ENCODE assay signal across 10 mouse cellular contexts in genomic region chr15:97350528-97350927, GRCm38 (mm10).
A peak's percentile ranks its signal among the peaks of the same experiment; 100 is the strongest.
DNase-seq lines count a peak whose midpoint lies in the region; ATAC-seq lines count a peak whose summit lies in the region.
"Had no signal": no experiment of that assay in that cellular context is flagged by ENCODE, and none has a peak within 500 bp of the region (broad histone marks: within the 10 kb centered on the region; RNA-seq: fewer than 3 reads in every experiment).

No protein-coding gene starts in this region.

- H3K27me3 ChIP-seq in embryonic facial prominence, embryonic 14.5 days (replicated peaks; ENCODE audit: control insufficient read depth, insufficient read depth, low read length) = no peaks in the 10 kb centered on the region
- H3K27me3 ChIP-seq in embryonic facial prominence, embryonic 10.5 days (replicated peaks; ENCODE audit: low read depth, poor library complexity, severe bottlenecking) = no peaks in the 10 kb centered on the region
- no peaks in the 10 kb centered on the region for H3K27me3 ChIP-seq in lung, embryonic 16.5 days (ENCODE audit: control insufficient read depth, insufficient read depth, low read depth, low read length)
- H3K27me3 ChIP-seq in stomach, embryonic 14.5 days (ENCODE audit: control insufficient read depth, insufficient read depth, low read length) = no peaks in the 10 kb centered on the region
- H3K27me3 ChIP-seq in forebrain, embryonic 15.5 days = no peaks in the 10 kb centered on the region
- H3K27me3 ChIP-seq: neural tube, embryonic 12.5 days had no signal

- ATAC-seq in embryonic facial prominence, embryonic 14.5 days (ENCODE audit: low read depth) = no peak
- ATAC-seq in lung, embryonic 16.5 days (ENCODE audit: low read depth) = peak; percentile 62
- peak; percentile 79 for ATAC-seq in erythroblast, adult 5-6 weeks (replicated peaks; ENCODE audit: low FRiP score, poor library complexity, severe bottlenecking)
- ATAC-seq in stomach, embryonic 14.5 days (ENCODE audit: insufficient number of reproducible peaks, insufficient read depth, low FRiP score, low read depth) = no peak
- no peak for ATAC-seq in cerebellum, adult (ENCODE audit: insufficient number of reproducible peaks, low FRiP score, low TSS enrichment)
- no peak for ATAC-seq in forebrain, embryonic 15.5 days (replicated peaks)

- no peaks in the 10 kb centered on the region for H3K9me3 ChIP-seq in embryonic facial prominence, embryonic 14.5 days (ENCODE audit: control insufficient read depth, low read length)
- H3K9me3 ChIP-seq in embryonic facial prominence, embryonic 10.5 days = no peaks in the 10 kb centered on the region
- H3K9me3 ChIP-seq in lung, embryonic 16.5 days (ENCODE audit: control insufficient read depth, low read length) = no peaks in the 10 kb centered on the region
- H3K9me3 ChIP-seq in stomach, embryonic 14.5 days (ENCODE audit: control insufficient read depth, low read depth, low read length) = no peaks in the 10 kb centered on the region
- H3K9me3 ChIP-seq in forebrain, embryonic 15.5 days = no peaks in the 10 kb centered on the region
- H3K9me3 ChIP-seq: heart, embryonic 15.5 days; neural tube, embryonic 12.5 days had no signal

- DNase-seq in embryonic facial prominence, embryonic 14.5 days (ENCODE audit: low spot score) = no peak
- DNase-seq in embryonic facial prominence, embryonic 10.5 days (ENCODE audit: low spot score) = no peak
- no peak for DNase-seq in lung, adult 18-20 months

- WGBS in embryonic facial prominence, embryonic 14.5 days = 70% methylated on average over 4 of the region's 4 CpGs
- 85% methylated on average over 4 of the region's 4 CpGs for WGBS in embryonic facial prominence, embryonic 10.5 days
- WGBS in lung, embryonic 16.5 days = 51% methylated on average over 4 of the region's 4 CpGs
- WGBS in stomach, embryonic 14.5 days = 46% methylated on average over 4 of the region's 4 CpGs
- WGBS in forebrain, embryonic 15.5 days = 83% methylated on average over 4 of the region's 4 CpGs

- H3K4me1 ChIP-seq in embryonic facial prominence, embryonic 14.5 days (ENCODE audit: control insufficient read depth, insufficient read depth, low read length) = no peaks in the 10 kb centered on the region
- no peaks in the 10 kb centered on the region for H3K4me1 ChIP-seq in embryonic facial prominence, embryonic 10.5 days
- H3K4me1 ChIP-seq in lung, embryonic 16.5 days (replicated peaks; ENCODE audit: control insufficient read depth, insufficient read depth, low read length) = peaks cover 12% of the 10 kb centered on the region
- H3K4me1 ChIP-seq in stomach, embryonic 14.5 days (ENCODE audit: control insufficient read depth, insufficient read depth, low read length) = 0 out of 2 replicates have a peak, but pooled peaks cover 8% of the 10 kb centered on the region
- H3K4me1 ChIP-seq in forebrain, embryonic 15.5 days = no peaks in the 10 kb centered on the region
- H3K4me1 ChIP-seq: neural tube, embryonic 12.5 days had no signal

- H3K4me3 ChIP-seq in embryonic facial prominence, embryonic 14.5 days (ENCODE audit: low read depth, low read length) = no peak overlapping the region
- H3K4me3 ChIP-seq in embryonic facial prominence, embryonic 10.5 days = no peak overlapping the region
- H3K4me3 ChIP-seq in lung, embryonic 16.5 days (ENCODE audit: low read length) = no peak overlapping the region
- no peak overlapping the region for H3K4me3 ChIP-seq in stomach, embryonic 14.5 days (ENCODE audit: low read depth, low read length)
- no peak overlapping the region for H3K4me3 ChIP-seq in forebrain, embryonic 15.5 days
- H3K4me3 ChIP-seq: heart, embryonic 15.5 days; neural tube, embryonic 12.5 days had no signal

- H3K4me2 ChIP-seq in embryonic facial prominence, embryonic 14.5 days (ENCODE audit: low read depth, low read length) = no peak overlapping the region
- H3K4me2 ChIP-seq in lung, embryonic 16.5 days (ENCODE audit: low read depth, low read length) = no peak overlapping the region
- H3K4me2 ChIP-seq in stomach, embryonic 14.5 days (replicated peaks; ENCODE audit: low read depth, low read length) = no peak overlapping the region
- H3K4me2 ChIP-seq in forebrain, embryonic 15.5 days (replicated peaks) = no peak overlapping the region
- H3K4me2 ChIP-seq: heart, embryonic 15.5 days; neural tube, embryonic 12.5 days had no signal

- H3K36me3 ChIP-seq in embryonic facial prominence, embryonic 14.5 days (ENCODE audit: control insufficient read depth, insufficient read depth, low read length) = no peaks in the 10 kb centered on the region
- no peaks in the 10 kb centered on the region for H3K36me3 ChIP-seq in embryonic facial prominence, embryonic 10.5 days (replicated peaks)
- H3K36me3 ChIP-seq in lung, embryonic 16.5 days (ENCODE audit: control insufficient read depth, insufficient read depth, low read length) = no peaks in the 10 kb centered on the region
- no peaks in the 10 kb centered on the region for H3K36me3 ChIP-seq in stomach, embryonic 14.5 days (ENCODE audit: control insufficient read depth, insufficient read depth, low read length)
- no peaks in the 10 kb centered on the region for H3K36me3 ChIP-seq in forebrain, embryonic 15.5 days
- H3K36me3 ChIP-seq: heart, embryonic 15.5 days; neural tube, embryonic 12.5 days had no signal

- H3K9ac ChIP-seq in embryonic facial prominence, embryonic 14.5 days (ENCODE audit: low read depth, low read length) = no peak overlapping the region
- no peak overlapping the region for H3K9ac ChIP-seq in lung, embryonic 16.5 days (ENCODE audit: low read length)
- H3K9ac ChIP-seq in stomach, embryonic 14.5 days (replicated peaks; ENCODE audit: low read depth, low read length) = no peak overlapping the region
- no peak overlapping the region for H3K9ac ChIP-seq in forebrain, embryonic 15.5 days (replicated peaks)
- H3K9ac ChIP-seq: heart, embryonic 15.5 days; neural tube, embryonic 12.5 days had no signal

- H3K27ac ChIP-seq in embryonic facial prominence, embryonic 14.5 days (replicated peaks; ENCODE audit: low read depth, low read length) = 0 out of 2 replicates have a peak overlapping the region, but pooled peaks have one; percentile 8
- H3K27ac ChIP-seq in embryonic facial prominence, embryonic 10.5 days (replicated peaks) = no peak overlapping the region
- H3K27ac ChIP-seq in lung, embryonic 16.5 days (ENCODE audit: low read length) = peak overlapping the region; percentile 74
- H3K27ac ChIP-seq in stomach, embryonic 14.5 days (ENCODE audit: low read length) = peak overlapping the region; percentile 33; the same call in 1 of the 2 replicates
- no peak overlapping the region for H3K27ac ChIP-seq in forebrain, embryonic 15.5 days (replicated peaks)
- H3K27ac ChIP-seq: heart, embryonic 15.5 days; neural tube, embryonic 12.5 days had no signal

Comparison
In these comparisons a context has a peak if more than half of its experiments do, and no peak if none do; other contexts are left out.
1. H3K27ac ChIP-seq: peak in embryonic facial prominence, embryonic 14.5 days (single experiment), lung, embryonic 16.5 days (single experiment) and stomach, embryonic 14.5 days (single experiment); none in embryonic facial prominence, embryonic 10.5 days (single experiment) and forebrain, embryonic 15.5 days (single experiment).
2. ATAC-seq: peak in lung, embryonic 16.5 days (single experiment) and erythroblast, adult 5-6 weeks (single experiment); none in embryonic facial prominence, embryonic 14.5 days (single experiment), stomach, embryonic 14.5 days (single experiment), cerebellum, adult (single experiment) and forebrain, embryonic 15.5 days (single experiment).